Mouse (Mus musculus): ENCODE measurements around the gene Gm39566. TPM values are rescaled to one million over a fixed set of nuclear protein-coding genes. Genes with fewer than 3 reads are reported as not detected.
A peak's percentile ranks its signal among the peaks of the same experiment; 100 is the strongest.

Gm39566 gene
- polyA plus RNA-seq, 1 experiment = not detected

- TF ChIP-seq TAL1 (IDR thresholded peaks at IDR 0.05; ENCODE audit: low read length) (no peak), GATA1 (IDR thresholded peaks at IDR 0.05; ENCODE audit: low read length) (no peak)
- H3K27me3 ChIP-seq (ENCODE audit: control insufficient read depth) = peaks cover 64% of the 10 kb centered on the region
- H3K36me3 ChIP-seq (ENCODE audit: control insufficient read depth) = peaks cover 9% of the 10 kb centered on the region
- peaks cover 2% of the 10 kb centered on the region; the same call in 1 of the 2 replicates for H3K9me3 ChIP-seq (ENCODE audit: control insufficient read depth, low read length)
- peaks cover 76% of the 10 kb centered on the region for H3K4me1 ChIP-seq (ENCODE audit: control insufficient read depth)
- H3K4me3 ChIP-seq (replicated peaks) = no peak overlapping the region
These were observed 20.9 kb upstream of the Gm39566 start for GRCm38 (mm10) chr11:69835966-69836335.

GRCm38 (mm10) chr11:69835326-69835965 lies 20.3 kb upstream of the Gm39566 start:
- H3K36me3 ChIP-seq (ENCODE audit: control insufficient read depth) = peaks cover 6% of the 10 kb centered on the region
- H3K4me1 ChIP-seq (ENCODE audit: control insufficient read depth) = peaks cover 77% of the 10 kb centered on the region
- TF ChIP-seq GATA1 (IDR thresholded peaks at IDR 0.05; ENCODE audit: low read length) (no peak), TAL1 (IDR thresholded peaks at IDR 0.05; ENCODE audit: low read length) (no peak)
- H3K4me3 ChIP-seq (replicated peaks) = no peak overlapping the region
- peaks cover 2% of the 10 kb centered on the region; the same call in 1 of the 2 replicates for H3K9me3 ChIP-seq (ENCODE audit: control insufficient read depth, low read length)
- H3K27me3 ChIP-seq (ENCODE audit: control insufficient read depth) = peaks cover 64% of the 10 kb centered on the region

DNA sequence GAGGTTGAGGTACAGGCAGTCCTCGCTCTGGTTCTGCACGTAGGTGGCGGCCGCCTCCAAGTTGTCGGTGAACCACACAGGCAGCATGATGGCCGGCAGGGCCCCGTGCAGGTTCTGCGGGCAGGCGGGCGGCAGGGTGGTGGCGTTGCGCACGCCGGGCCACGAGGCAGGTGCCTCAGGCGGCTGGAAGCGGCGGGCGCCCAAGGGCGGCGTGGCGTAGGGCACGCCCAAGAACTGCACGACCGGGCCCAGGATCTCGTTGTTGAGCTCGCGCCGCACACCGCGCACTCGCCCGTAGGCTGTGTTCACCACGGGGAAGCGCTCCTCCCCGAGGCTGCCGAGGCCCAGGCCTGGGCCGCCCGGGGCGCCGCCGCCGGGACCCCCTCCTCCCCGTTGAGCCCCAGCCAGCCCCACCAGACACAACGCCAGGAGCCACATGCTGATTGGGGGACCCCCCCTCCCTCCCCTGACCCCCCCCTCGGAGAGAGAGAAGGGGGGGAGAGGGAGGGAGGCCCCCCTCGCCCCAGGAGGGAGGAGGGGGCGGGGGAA lies 19.0 kb upstream of the Gm39566 start:
- Histone ChIP-seq H3K27me3 (ENCODE audit: control insufficient read depth) (peaks cover 64% of the 10 kb centered on the region), H3K4me1 (ENCODE audit: control insufficient read depth) (peaks cover 67% of the 10 kb centered on the region), H3K9me3 (ENCODE audit: control insufficient read depth, low read length) (peaks cover 2% of the 10 kb centered on the region; the same call in 1 of the 2 replicates), H3K36me3 (ENCODE audit: control insufficient read depth) (no peaks in the 10 kb centered on the region), H3K4me3 (replicated peaks) (peak overlapping the region; percentile 52)
- TF ChIP-seq GATA1 (IDR thresholded peaks at IDR 0.05; ENCODE audit: low read length) (no peak), TAL1 (IDR thresholded peaks at IDR 0.05; ENCODE audit: low read length) (no peak)

DNA sequence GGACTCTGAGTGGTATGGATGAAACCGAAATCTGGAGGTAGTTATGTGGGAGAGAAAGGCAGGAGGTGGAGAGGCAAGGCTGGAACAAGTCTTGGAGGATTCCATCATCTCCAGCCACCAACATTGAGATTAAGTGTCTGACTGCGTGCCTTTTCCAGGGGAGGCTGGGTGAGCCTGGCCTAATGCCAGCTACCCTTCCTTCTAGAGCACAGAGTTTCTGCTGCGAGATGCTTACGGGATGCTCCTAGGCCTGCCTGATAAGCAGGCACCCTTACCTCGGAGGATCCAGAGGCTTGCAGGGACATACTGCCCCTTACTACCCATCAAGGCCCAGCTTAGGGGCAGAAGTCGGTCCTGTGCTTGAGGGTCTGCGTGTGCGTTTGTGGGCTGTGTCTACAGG lies 18.5 kb upstream of the Gm39566 start:
- peak overlapping the region; percentile 52 for H3K4me3 ChIP-seq (replicated peaks)
- TF ChIP-seq TAL1 (IDR thresholded peaks at IDR 0.05; ENCODE audit: low read length) (no peak), GATA1 (IDR thresholded peaks at IDR 0.05; ENCODE audit: low read length) (no peak)
- peaks cover 2% of the 10 kb centered on the region; the same call in 1 of the 2 replicates for H3K9me3 ChIP-seq (ENCODE audit: control insufficient read depth, low read length)
- peaks cover 64% of the 10 kb centered on the region for H3K27me3 ChIP-seq (ENCODE audit: control insufficient read depth)
- H3K4me1 ChIP-seq (ENCODE audit: control insufficient read depth) = peaks cover 63% of the 10 kb centered on the region
- H3K36me3 ChIP-seq (ENCODE audit: control insufficient read depth) = no peaks in the 10 kb centered on the region

GRCm38 (mm10) chr11:69828832-69829231 lies 13.7 kb upstream of the Gm39566 start:
- no peak overlapping the region for H3K4me3 ChIP-seq (replicated peaks)
- peaks cover 26% of the 10 kb centered on the region for H3K27me3 ChIP-seq (ENCODE audit: control insufficient read depth)
- no peak for TF ChIP-seq GATA1 (IDR thresholded peaks at IDR 0.05; ENCODE audit: low read length)
- no peak for TF ChIP-seq TAL1 (IDR thresholded peaks at IDR 0.05; ENCODE audit: low read length)
- peaks cover 15% of the 10 kb centered on the region for H3K36me3 ChIP-seq (ENCODE audit: control insufficient read depth)
- H3K4me1 ChIP-seq (ENCODE audit: control insufficient read depth) = peaks cover 29% of the 10 kb centered on the region
- H3K9me3 ChIP-seq (ENCODE audit: control insufficient read depth, low read length) = 0 out of 2 replicates have a peak, but pooled peaks cover 3% of the 10 kb centered on the region

- TF ChIP-seq GATA1 (IDR thresholded peaks at IDR 0.05; ENCODE audit: low read length) (no peak), TAL1 (IDR thresholded peaks at IDR 0.05; ENCODE audit: low read length) (no peak)
- peaks cover 15% of the 10 kb centered on the region for H3K36me3 ChIP-seq (ENCODE audit: control insufficient read depth)
- H3K4me1 ChIP-seq (ENCODE audit: control insufficient read depth) = peaks cover 3% of the 10 kb centered on the region; the same call in 1 of the 2 replicates
- H3K4me3 ChIP-seq (replicated peaks) = no peak overlapping the region
- 0 out of 2 replicates have a peak, but pooled peaks cover 3% of the 10 kb centered on the region for H3K9me3 ChIP-seq (ENCODE audit: control insufficient read depth, low read length)
- peaks cover 9% of the 10 kb centered on the region for H3K27me3 ChIP-seq (ENCODE audit: control insufficient read depth)
These were observed 8.4 kb upstream of the Gm39566 start for GRCm38 (mm10) chr11:69823456-69823855.

DNA sequence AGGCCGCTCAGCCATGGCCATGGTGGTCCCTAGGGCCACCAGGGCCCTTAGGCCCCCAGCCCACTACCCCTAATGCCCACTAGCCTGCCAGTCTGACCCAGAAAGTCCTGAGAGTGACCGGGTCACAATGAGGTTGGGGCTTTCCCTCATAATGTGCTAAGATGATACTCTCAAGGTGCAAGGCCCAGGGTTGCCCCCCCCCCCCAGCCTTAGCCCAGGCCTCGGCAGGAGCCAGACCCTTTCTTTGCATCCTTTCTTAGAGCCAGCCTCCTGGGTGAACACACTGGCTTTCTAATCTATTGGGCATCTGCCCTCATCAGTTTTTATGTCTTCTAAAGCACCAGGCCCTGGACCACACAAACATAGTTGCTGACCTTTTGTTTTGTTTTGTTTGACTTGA lies 7.0 kb upstream of the Gm39566 start, which contains the start of gene Spem1:
Spem1 (minus strand) TSS at position 101 of the 400 bp plus-strand sequence.
- TF ChIP-seq TAL1 (IDR thresholded peaks at IDR 0.05; ENCODE audit: low read length) = no peak
- no peak for TF ChIP-seq GATA1 (IDR thresholded peaks at IDR 0.05; ENCODE audit: low read length)

DNA sequence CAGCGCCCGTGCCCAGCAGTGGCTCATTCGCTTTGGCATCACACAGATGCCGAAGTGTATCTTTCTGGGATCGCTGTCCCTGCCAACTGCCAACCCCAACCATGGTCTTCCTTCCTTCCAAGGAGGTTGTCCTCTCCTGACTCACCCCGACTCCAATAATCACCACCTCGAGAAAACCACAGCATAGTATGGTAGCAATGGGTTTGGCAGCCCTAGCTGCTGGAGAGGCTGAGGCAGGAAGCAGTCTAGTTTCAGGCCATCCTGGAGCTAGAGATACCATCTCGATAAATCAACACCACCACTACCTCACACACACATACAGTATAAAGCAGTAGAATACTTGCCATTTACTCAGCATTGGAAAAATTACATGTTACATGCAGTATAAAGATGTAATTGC lies 3.8 kb upstream of the Gm39566 start:
- no peak for TF ChIP-seq GATA1 (IDR thresholded peaks at IDR 0.05; ENCODE audit: low read length)
- no peak for TF ChIP-seq TAL1 (IDR thresholded peaks at IDR 0.05; ENCODE audit: low read length)
- Histone ChIP-seq H3K27me3 (ENCODE audit: control insufficient read depth) (peaks cover 18% of the 10 kb centered on the region), H3K4me1 (ENCODE audit: control insufficient read depth) (no peaks in the 10 kb centered on the region), H3K4me3 (replicated peaks) (no peak overlapping the region), H3K36me3 (ENCODE audit: control insufficient read depth) (no peaks in the 10 kb centered on the region), H3K9me3 (ENCODE audit: control insufficient read depth, low read length) (peaks cover 11% of the 10 kb centered on the region)

More for the DNA sequence above, 7.0 kb upstream of the Gm39566 start, which contains the start of gene Spem1:
- peaks cover 11% of the 10 kb centered on the region for H3K27me3 ChIP-seq (ENCODE audit: control insufficient read depth)
- H3K4me3 ChIP-seq (replicated peaks) = no peak within 1 kb of the TSS
- peaks cover 13% of the 10 kb centered on the region for H3K36me3 ChIP-seq (ENCODE audit: control insufficient read depth)
- peaks cover 3% of the 10 kb centered on the region; the same call in 1 of the 2 replicates for H3K4me1 ChIP-seq (ENCODE audit: control insufficient read depth)
- peaks cover 9% of the 10 kb centered on the region for H3K9me3 ChIP-seq (ENCODE audit: control insufficient read depth, low read length)

- H3K36me3 ChIP-seq (ENCODE audit: control insufficient read depth) = no peaks in the 10 kb centered on the region
- H3K27me3 ChIP-seq (ENCODE audit: control insufficient read depth) = peaks cover 21% of the 10 kb centered on the region
- no peak within 1 kb of the TSS for H3K4me3 ChIP-seq (replicated peaks)
- H3K9me3 ChIP-seq (ENCODE audit: control insufficient read depth, low read length) = peaks cover 11% of the 10 kb centered on the region
- no peaks in the 10 kb centered on the region for H3K4me1 ChIP-seq (ENCODE audit: control insufficient read depth)
- TF ChIP-seq TAL1 (IDR thresholded peaks at IDR 0.05; ENCODE audit: low read length) = no peak
- TF ChIP-seq GATA1 (IDR thresholded peaks at IDR 0.05; ENCODE audit: low read length) = no peak
These were observed 3.3 kb upstream of the Gm39566 start, which contains the start of gene Spem2 for GRCm38 (mm10) chr11:69818365-69818764. TSS of gene Spem2 (minus strand) at chr11:69818465.

Measured in erythroblast, embryonic 14.5 days (primary cell).